12 mouse cellular contexts compared by ENCODE assay signal in the genomic region with DNA sequence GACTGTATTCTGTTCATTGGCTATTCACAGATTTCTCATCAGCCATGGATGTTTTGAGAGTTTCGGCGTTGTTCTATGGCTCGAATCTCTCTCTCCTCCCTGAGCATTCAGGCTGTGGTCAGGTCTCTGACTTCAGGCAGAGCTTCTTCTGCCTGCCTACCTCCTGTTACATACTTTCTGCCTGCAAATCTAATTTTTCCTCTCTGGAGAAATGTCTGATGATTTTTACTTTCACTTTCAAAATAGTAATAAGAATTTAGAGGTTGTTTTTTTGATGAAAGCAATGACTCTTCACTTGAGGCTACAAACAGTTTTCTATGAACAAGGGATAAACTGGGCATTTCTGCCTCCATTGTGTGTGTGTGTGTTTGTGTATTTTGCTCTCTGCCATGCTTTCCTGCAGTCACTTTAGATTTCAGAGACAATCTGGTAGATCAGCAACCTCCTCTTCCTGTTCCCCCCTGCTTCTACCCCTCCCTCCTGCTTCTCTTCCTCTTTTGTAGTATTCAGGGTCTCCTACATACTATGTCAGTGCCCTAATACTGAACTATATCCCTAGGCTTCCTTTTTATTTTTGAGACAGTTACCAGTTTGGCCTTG.
DNase-seq lines count a peak whose midpoint lies in the region; ATAC-seq and TF ChIP-seq lines count a peak whose summit lies in the region.
"Had no signal": no experiment of that assay in that cellular context is flagged by ENCODE, and none has a peak within 500 bp of the region (broad histone marks: within the 10 kb centered on the region; RNA-seq: fewer than 3 reads in every experiment).

No protein-coding gene starts in this region.

- 92% methylated on average over 3 of the region's 3 CpGs for WGBS in liver, adult 2 months
- WGBS in hindbrain, embryonic 14.5 days, result 85% methylated on average over 3 of the region's 3 CpGs

- no peaks in the 10 kb centered on the region for H3K36me3 ChIP-seq in liver, adult 2 months (ENCODE audit: control insufficient read depth, insufficient read depth, low read length)
- H3K36me3 ChIP-seq in hindbrain, embryonic 14.5 days (replicated peaks; ENCODE audit: control insufficient read depth, insufficient read depth), result no peaks in the 10 kb centered on the region
- H3K36me3 ChIP-seq: embryonic facial prominence, embryonic 12.5 days; liver, embryonic 15.5 days had no signal

- no peak overlapping the region for H3K4me2 ChIP-seq in hindbrain, embryonic 14.5 days (replicated peaks)
- H3K4me2 ChIP-seq: embryonic facial prominence, embryonic 12.5 days; liver, embryonic 15.5 days had no signal

- no peaks in the 10 kb centered on the region for H3K9me3 ChIP-seq in hindbrain, embryonic 14.5 days (ENCODE audit: control insufficient read depth, low read length)
- H3K9me3 ChIP-seq: embryonic facial prominence, embryonic 12.5 days; liver, embryonic 15.5 days had no signal

- no peak overlapping the region for H3K4me3 ChIP-seq in liver, adult 2 months (ENCODE audit: insufficient read depth, low read depth, low read length)
- H3K4me3 ChIP-seq in brown adipose tissue, adult 24 weeks (ENCODE audit: insufficient read depth, low read depth, low read length), result 0 out of 2 replicates have a peak overlapping the region, but pooled peaks have one; percentile 12
- no peak overlapping the region for H3K4me3 ChIP-seq in hindbrain, embryonic 14.5 days (replicated peaks; ENCODE audit: low read length)
- H3K4me3 ChIP-seq: embryonic facial prominence, embryonic 12.5 days; liver, embryonic 15.5 days had no signal

- H3K4me1 ChIP-seq in liver, adult 2 months (ENCODE audit: control insufficient read depth, insufficient read depth, low read length), result no peaks in the 10 kb centered on the region
- peaks cover 3% of the 10 kb centered on the region; the same call in 1 of the 2 replicates for H3K4me1 ChIP-seq in brown adipose tissue, adult 24 weeks (ENCODE audit: control insufficient read depth, insufficient read depth, insufficient read length, low read length)
- H3K4me1 ChIP-seq in hindbrain, embryonic 14.5 days (replicated peaks; ENCODE audit: control insufficient read depth, insufficient read depth, low read length), result no peaks in the 10 kb centered on the region
- H3K4me1 ChIP-seq: embryonic facial prominence, embryonic 12.5 days; liver, embryonic 15.5 days had no signal

- 0 out of 2 replicates have a peak overlapping the region, but pooled peaks have one; percentile 35 for H3K27ac ChIP-seq in liver, adult 2 months (replicated peaks; ENCODE audit: insufficient read depth, low read depth, low read length)
- H3K27ac ChIP-seq in brown adipose tissue, adult 24 weeks (replicated peaks; ENCODE audit: low read depth, low read length), result 0 out of 2 replicates have a peak overlapping the region, but pooled peaks have one; percentile 23
- no peak overlapping the region for H3K27ac ChIP-seq in hindbrain, embryonic 14.5 days
- H3K27ac ChIP-seq: embryonic facial prominence, embryonic 12.5 days; liver, embryonic 15.5 days had no signal

- no peak overlapping the region for H3K9ac ChIP-seq in liver, adult 2 months (ENCODE audit: low read depth, low read length)
- H3K9ac ChIP-seq in hindbrain, embryonic 14.5 days, result no peak overlapping the region
- H3K9ac ChIP-seq: embryonic facial prominence, embryonic 12.5 days; liver, embryonic 15.5 days had no signal

- no peaks in the 10 kb centered on the region for H3K79me2 ChIP-seq in liver, adult 2 months (ENCODE audit: control insufficient read depth, insufficient read depth, low read length)

- TF ChIP-seq CTCF in liver, adult 2 months (IDR thresholded peaks at IDR 0.05; ENCODE audit: low read depth, low read length), result no peak

- peak; percentile 6 for DNase-seq in liver, adult 2 months (ENCODE audit: extremely low read depth, low read depth, low spot score)
- DNase-seq in liver, result no peak
- peak; percentile 43 for DNase-seq in CD4-positive, CD25-positive, alpha-beta regulatory T cell, adult 2 months (ENCODE audit: low read depth, low spot score)
- DNase-seq in cerebellum, adult 9-10 months, result no peak
- DNase-seq in hindbrain, embryonic 14.5 days (ENCODE audit: low spot score), result no peak

- 0 out of 2 replicates have a peak, but pooled peaks have one; percentile 31 for ATAC-seq in monocyte, adult 5-6 weeks (replicated peaks; ENCODE audit: insufficient number of reproducible peaks, low FRiP score, low TSS enrichment, poor library complexity, severe bottlenecking)
- no peak for ATAC-seq in erythroblast, adult 5-6 weeks (replicated peaks; ENCODE audit: low FRiP score, poor library complexity, severe bottlenecking)
- no peak for ATAC-seq in hindbrain, embryonic 14.5 days (ENCODE audit: low FRiP score)
- ATAC-seq: intestine, embryonic 16.5 days; midbrain, embryonic 16.5 days had no signal

- no peaks in the 10 kb centered on the region for H3K27me3 ChIP-seq in liver, adult 2 months (ENCODE audit: control insufficient read depth, insufficient read depth, low read length)
- H3K27me3 ChIP-seq in hindbrain, embryonic 14.5 days (ENCODE audit: control insufficient read depth, insufficient read depth, low read length), result no peaks in the 10 kb centered on the region
- H3K27me3 ChIP-seq: liver, embryonic 15.5 days had no signal

- no peak for TF ChIP-seq POLR2A in liver, adult 2 months (IDR thresholded peaks at IDR 0.05; ENCODE audit: extremely low read depth, insufficient read depth, low read length)

Comparison
In these comparisons a context has a peak if more than half of its experiments do, and no peak if none do; other contexts are left out.
1. DNase-seq: peak in liver, adult 2 months (single experiment) and CD4-positive, CD25-positive, alpha-beta regulatory T cell, adult 2 months (single experiment); none in liver (single experiment), cerebellum, adult 9-10 months (single experiment) and hindbrain, embryonic 14.5 days (single experiment).